Mouse (Mus musculus): ENCODE measurements around the gene Hs3st3b1. TPM values are rescaled to one million over a fixed set of nuclear protein-coding genes. Genes with fewer than 3 reads are reported as not detected.

Gene Hs3st3b1
- polyA plus RNA-seq, 1 experiment: 6.7 TPM

- no peak for TF ChIP-seq CTCF (conservative IDR thresholded peaks at IDR 0.05; ENCODE audit: insufficient read depth, insufficient read length, low read depth, low read length)
- TF ChIP-seq POLR2A (IDR thresholded peaks at IDR 0.05; ENCODE audit: low read depth, low read length): no peak
- H3K27me3 ChIP-seq (replicated peaks; ENCODE audit: control insufficient read depth, insufficient read depth, low read length): no peaks in the 10 kb centered on the region
- no peaks in the 10 kb centered on the region; the same call in 1 of the 2 replicates for H3K36me3 ChIP-seq (ENCODE audit: control insufficient read depth, insufficient read depth, low read length)
- no peak for DNase-seq
- H3K4me3 ChIP-seq (ENCODE audit: insufficient read depth, low read depth, low read length): no peak overlapping the region
- 64% methylated on average over 5 of the region's 5 CpGs for WGBS
- H3K4me1 ChIP-seq (ENCODE audit: control insufficient read depth, insufficient read depth, low read length): no peaks in the 10 kb centered on the region
- H3K27ac ChIP-seq (ENCODE audit: insufficient read depth, low read depth, low read length): no peak overlapping the region
These were observed 43.3 kb upstream of the Hs3st3b1 start for GRCm38 (mm10) chr11:63965437-63965836.

GRCm38 (mm10) chr11:63957207-63957606 is 35.1 kb upstream of the Hs3st3b1 start:
- TF ChIP-seq CTCF (conservative IDR thresholded peaks at IDR 0.05; ENCODE audit: insufficient read depth, insufficient read length, low read depth, low read length) (peak; percentile 59), POLR2A (IDR thresholded peaks at IDR 0.05; ENCODE audit: low read depth, low read length) (no peak)
- Histone ChIP-seq H3K4me1 (ENCODE audit: control insufficient read depth, insufficient read depth, low read length) (no peaks in the 10 kb centered on the region), H3K27me3 (replicated peaks; ENCODE audit: control insufficient read depth, insufficient read depth, low read length) (no peaks in the 10 kb centered on the region), H3K27ac (ENCODE audit: insufficient read depth, low read depth, low read length) (no peak overlapping the region), H3K36me3 (ENCODE audit: control insufficient read depth, insufficient read depth, low read length) (no peaks in the 10 kb centered on the region), H3K4me3 (ENCODE audit: insufficient read depth, low read depth, low read length) (no peak overlapping the region)
- peak; percentile 29 for DNase-seq
- whole genome bisulfite sequencing: 73% methylated on average over 4 of the region's 4 CpGs

- DNase-seq: no peak
These were observed 34.7 kb upstream of the Hs3st3b1 start for GRCm38 (mm10) chr11:63956748-63957147.

GRCm38 (mm10) chr11:63953887-63954286 is 31.8 kb upstream of the Hs3st3b1 start:
- Histone ChIP-seq H3K36me3 (ENCODE audit: control insufficient read depth, insufficient read depth, low read length) (no peaks in the 10 kb centered on the region), H3K27ac (ENCODE audit: insufficient read depth, low read depth, low read length) (no peak overlapping the region), H3K27me3 (replicated peaks; ENCODE audit: control insufficient read depth, insufficient read depth, low read length) (no peaks in the 10 kb centered on the region), H3K4me3 (ENCODE audit: insufficient read depth, low read depth, low read length) (no peak overlapping the region), H3K4me1 (ENCODE audit: control insufficient read depth, insufficient read depth, low read length) (no peaks in the 10 kb centered on the region)
- 97% methylated on average over 2 of the region's 2 CpGs for WGBS
- no peak for TF ChIP-seq CTCF (conservative IDR thresholded peaks at IDR 0.05; ENCODE audit: insufficient read depth, insufficient read length, low read depth, low read length)
- DNase-seq: no peak

More at GRCm38 (mm10) chr11:63956748-63957147, 34.7 kb upstream of the Hs3st3b1 start:
- no peaks in the 10 kb centered on the region for H3K27me3 ChIP-seq (replicated peaks; ENCODE audit: control insufficient read depth, insufficient read depth, low read length)
- H3K27ac ChIP-seq (ENCODE audit: insufficient read depth, low read depth, low read length): no peak overlapping the region
- H3K36me3 ChIP-seq (ENCODE audit: control insufficient read depth, insufficient read depth, low read length): no peaks in the 10 kb centered on the region
- WGBS: 51% methylated on average over 7 of the region's 7 CpGs
- no peak overlapping the region for H3K4me3 ChIP-seq (ENCODE audit: insufficient read depth, low read depth, low read length)
- H3K4me1 ChIP-seq (ENCODE audit: control insufficient read depth, insufficient read depth, low read length): no peaks in the 10 kb centered on the region
- TF ChIP-seq POLR2A (IDR thresholded peaks at IDR 0.05; ENCODE audit: low read depth, low read length): no peak
- TF ChIP-seq CTCF (conservative IDR thresholded peaks at IDR 0.05; ENCODE audit: insufficient read depth, insufficient read length, low read depth, low read length): no peak

GRCm38 (mm10) chr11:63952743-63953191 is 30.7 kb upstream of the Hs3st3b1 start:
- 69% methylated on average over 4 of the region's 4 CpGs for WGBS
- TF ChIP-seq CTCF (conservative IDR thresholded peaks at IDR 0.05; ENCODE audit: insufficient read depth, insufficient read length, low read depth, low read length): no peak
- TF ChIP-seq POLR2A (IDR thresholded peaks at IDR 0.05; ENCODE audit: low read depth, low read length): no peak

GRCm38 (mm10) chr11:63951831-63952631 is 29.9 kb upstream of the Hs3st3b1 start:
- 22% methylated on average over 19 of the region's 19 CpGs for WGBS
- Histone ChIP-seq H3K27me3 (replicated peaks; ENCODE audit: control insufficient read depth, insufficient read depth, low read length) (no peaks in the 10 kb centered on the region), H3K36me3 (ENCODE audit: control insufficient read depth, insufficient read depth, low read length) (no peaks in the 10 kb centered on the region), H3K4me1 (ENCODE audit: control insufficient read depth, insufficient read depth, low read length) (no peaks in the 10 kb centered on the region), H3K4me3 (ENCODE audit: insufficient read depth, low read depth, low read length) (no peak overlapping the region), H3K27ac (ENCODE audit: insufficient read depth, low read depth, low read length) (no peak overlapping the region)
- peak; percentile 37 for DNase-seq
- TF ChIP-seq POLR2A (IDR thresholded peaks at IDR 0.05; ENCODE audit: low read depth, low read length) (no peak), CTCF (conservative IDR thresholded peaks at IDR 0.05; ENCODE audit: insufficient read depth, insufficient read length, low read depth, low read length) (no peak)

More at GRCm38 (mm10) chr11:63952743-63953191, 30.7 kb upstream of the Hs3st3b1 start:
- no peaks in the 10 kb centered on the region for H3K36me3 ChIP-seq (ENCODE audit: control insufficient read depth, insufficient read depth, low read length)
- DNase-seq: no peak
- H3K4me3 ChIP-seq (ENCODE audit: insufficient read depth, low read depth, low read length): no peak overlapping the region
- no peak overlapping the region for H3K27ac ChIP-seq (ENCODE audit: insufficient read depth, low read depth, low read length)
- no peaks in the 10 kb centered on the region for H3K27me3 ChIP-seq (replicated peaks; ENCODE audit: control insufficient read depth, insufficient read depth, low read length)
- H3K4me1 ChIP-seq (ENCODE audit: control insufficient read depth, insufficient read depth, low read length): no peaks in the 10 kb centered on the region

GRCm38 (mm10) chr11:63948371-63948770 is 26.3 kb upstream of the Hs3st3b1 start:
- no peaks in the 10 kb centered on the region for H3K4me1 ChIP-seq (ENCODE audit: control insufficient read depth, insufficient read depth, low read length)
- H3K4me3 ChIP-seq (ENCODE audit: insufficient read depth, low read depth, low read length): no peak overlapping the region
- no peak for TF ChIP-seq CTCF (conservative IDR thresholded peaks at IDR 0.05; ENCODE audit: insufficient read depth, insufficient read length, low read depth, low read length)
- no peak for TF ChIP-seq POLR2A (IDR thresholded peaks at IDR 0.05; ENCODE audit: low read depth, low read length)
- no peak overlapping the region for H3K27ac ChIP-seq (ENCODE audit: insufficient read depth, low read depth, low read length)
- H3K27me3 ChIP-seq (replicated peaks; ENCODE audit: control insufficient read depth, insufficient read depth, low read length): no peaks in the 10 kb centered on the region
- 90% methylated on average over 11 of the region's 11 CpGs for WGBS
- no peaks in the 10 kb centered on the region for H3K36me3 ChIP-seq (ENCODE audit: control insufficient read depth, insufficient read depth, low read length)
- no peak for DNase-seq
